Mouse (Mus musculus): Measurements from ENCODE around the gene Cfap43. TPM values are rescaled to one million over a fixed set of nuclear protein-coding genes. Genes with fewer than 3 reads are reported as not detected.

The Cfap43 gene
- total RNA-seq, 2 experiments from 2014 or later = 0.30 to 0.66 TPM

DNA sequence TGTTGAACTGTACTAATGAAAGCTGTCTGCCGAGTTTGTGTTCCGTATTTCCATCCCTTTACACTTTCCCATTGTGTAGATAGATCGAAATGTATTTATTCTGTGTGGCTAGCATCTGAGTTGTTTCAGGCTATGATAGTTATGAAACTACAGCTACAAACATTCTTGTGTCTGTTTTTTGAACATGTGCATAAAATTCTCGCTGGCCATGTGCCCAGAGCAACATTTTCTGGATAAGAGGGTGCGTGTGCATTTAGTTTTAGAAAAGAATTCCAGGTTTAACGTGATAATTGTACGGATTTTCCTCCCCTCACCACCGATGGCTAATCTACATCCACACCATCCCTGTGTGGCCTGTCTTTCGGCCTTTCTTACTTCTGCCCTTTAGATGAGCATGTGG, 205.6 kb downstream of the Cfap43 start:
- TF ChIP-seq CTCF (IDR thresholded peaks at IDR 0.05) = no peak
- intact Hi-C loops (cut with DNase I) = no loop called here
- DNase-seq (ENCODE audit: extremely low spot score in 1 of 2, low spot score in 2 of 2) = no peak
- H3K27ac ChIP-seq = no peak overlapping the region
- H3K4me3 ChIP-seq = no peak overlapping the region

DNA sequence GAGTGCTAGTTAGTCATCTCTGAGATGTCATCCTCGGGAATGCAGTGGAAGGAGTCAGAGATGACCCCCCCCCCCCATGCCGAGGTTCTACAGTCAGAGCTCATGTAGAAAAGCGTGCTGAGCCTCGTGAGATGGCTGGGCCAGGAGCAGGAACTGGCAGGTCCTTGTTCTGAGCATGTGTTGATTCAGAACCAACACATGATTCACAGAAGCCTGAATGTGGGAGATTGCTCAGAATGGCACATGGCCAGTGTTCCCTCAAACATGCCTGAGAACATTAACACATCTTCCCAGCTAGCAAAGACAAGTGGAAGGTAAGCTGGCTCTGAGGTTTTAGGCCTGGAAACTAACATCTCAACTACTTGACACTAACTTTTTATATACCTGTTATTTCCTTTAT, 208.7 kb downstream of the Cfap43 start:
- Histone ChIP-seq H3K4me3 (no peak overlapping the region), H3K27ac (no peak overlapping the region)
- intact Hi-C loops (cut with DNase I) = no loop called here
- no peak for DNase-seq (ENCODE audit: extremely low spot score in 1 of 2, low spot score in 2 of 2)
- no peak for TF ChIP-seq CTCF (IDR thresholded peaks at IDR 0.05)

GRCm38 (mm10) chr19:47705772-47706309, 213.2 kb downstream of the Cfap43 start:
- Histone ChIP-seq H3K27ac (no peak overlapping the region), H3K4me3 (no peak overlapping the region)
- no peak for TF ChIP-seq CTCF (IDR thresholded peaks at IDR 0.05)
- DNase-seq (ENCODE audit: extremely low spot score in 1 of 2, low spot score in 2 of 2) = no peak
- intact Hi-C loops (cut with DNase I) = no loop called here

- Histone ChIP-seq H3K4me3 (no peak overlapping the region), H3K27ac (no peak overlapping the region)
- intact Hi-C loops (cut with DNase I) = no loop called here
- TF ChIP-seq CTCF (IDR thresholded peaks at IDR 0.05) = no peak
- no peak for DNase-seq (ENCODE audit: extremely low spot score in 1 of 2, low spot score in 2 of 2)
Observed at GRCm38 (mm10) chr19:47705080-47705771, 213.9 kb downstream of the Cfap43 start.

DNA sequence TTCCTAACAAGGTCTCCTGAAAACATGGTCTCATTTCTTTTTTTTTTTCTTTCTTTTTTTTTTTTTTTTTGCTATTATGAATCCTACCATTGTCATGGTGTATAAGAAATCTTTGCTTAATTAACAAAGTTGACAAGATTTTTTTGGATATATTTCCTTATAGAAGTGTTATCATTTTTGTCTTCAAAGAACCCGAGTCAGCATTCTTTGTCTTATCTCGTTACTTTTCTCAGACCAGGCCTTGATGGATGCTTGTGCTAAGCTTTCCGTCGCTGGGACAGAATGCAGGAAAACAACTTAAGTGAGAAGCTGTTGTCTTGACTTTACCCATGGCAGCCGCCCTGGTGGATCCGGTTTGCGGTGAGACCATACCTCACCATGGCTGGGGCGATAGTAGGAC, 218.6 kb downstream of the Cfap43 start:
- intact Hi-C loops (cut with DNase I) = no loop called here
- Histone ChIP-seq H3K27ac (no peak overlapping the region), H3K4me3 (no peak overlapping the region)
- TF ChIP-seq CTCF (IDR thresholded peaks at IDR 0.05) = no peak
- no peak for DNase-seq (ENCODE audit: extremely low spot score in 1 of 2, low spot score in 2 of 2)

DNA sequence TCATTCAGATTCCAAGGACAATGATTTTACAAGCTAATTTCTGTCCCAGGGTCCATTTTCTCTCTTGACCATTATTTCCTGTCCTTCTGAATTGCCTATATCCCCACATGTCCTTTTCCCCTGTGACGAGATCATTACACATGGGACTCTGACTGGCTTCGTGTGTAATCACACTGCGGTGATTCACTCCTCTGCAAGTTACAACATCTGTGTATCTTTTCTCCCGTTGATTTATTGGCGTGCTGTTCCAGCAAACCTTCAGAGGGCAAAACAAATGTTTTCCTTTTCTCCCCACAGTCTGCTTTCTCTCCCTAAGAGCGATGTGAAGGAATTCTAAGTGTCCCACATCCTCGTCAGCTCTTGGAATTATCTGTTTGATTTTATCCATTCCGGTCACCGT, 219.3 kb downstream of the Cfap43 start:
- TF ChIP-seq CTCF (IDR thresholded peaks at IDR 0.05) = no peak
- Histone ChIP-seq H3K4me3 (no peak overlapping the region), H3K27ac (no peak overlapping the region)
- no peak for DNase-seq (ENCODE audit: extremely low spot score in 1 of 2, low spot score in 2 of 2)
- intact Hi-C loops (cut with DNase I) = no loop called here

GRCm38 (mm10) chr19:47698266-47698665, 220.8 kb downstream of the Cfap43 start:
- intact Hi-C loops (cut with DNase I) = no loop called here
- Histone ChIP-seq H3K27ac (no peak overlapping the region), H3K4me3 (no peak overlapping the region)
- no peak for TF ChIP-seq CTCF (IDR thresholded peaks at IDR 0.05)
- DNase-seq (ENCODE audit: extremely low spot score in 1 of 2, low spot score in 2 of 2) = no peak

- Histone ChIP-seq H3K27ac (no peak overlapping the region), H3K4me3 (no peak overlapping the region)
- DNase-seq (ENCODE audit: extremely low spot score in 1 of 2, low spot score in 2 of 2) = no peak
- intact Hi-C loops (cut with DNase I) = no loop called here
- TF ChIP-seq CTCF (IDR thresholded peaks at IDR 0.05) = no peak
Observed at GRCm38 (mm10) chr19:47697067-47697466, 222.0 kb downstream of the Cfap43 start.

- TF ChIP-seq CTCF (IDR thresholded peaks at IDR 0.05) = no peak
- DNase-seq (ENCODE audit: extremely low spot score in 1 of 2, low spot score in 2 of 2) = no peak
- intact Hi-C loops (cut with DNase I) = no loop called here
- H3K4me3 ChIP-seq = no peak overlapping the region
- H3K27ac ChIP-seq = no peak overlapping the region
Observed at GRCm38 (mm10) chr19:47696411-47696810, 222.7 kb downstream of the Cfap43 start.

- DNase-seq (ENCODE audit: extremely low spot score in 1 of 2, low spot score in 2 of 2) = no peak
- Histone ChIP-seq H3K4me3 (no peak overlapping the region), H3K27ac (no peak overlapping the region)
- TF ChIP-seq CTCF (IDR thresholded peaks at IDR 0.05) = no peak
- intact Hi-C loops (cut with DNase I) = no loop called here
Observed at GRCm38 (mm10) chr19:47695725-47696124, 223.4 kb downstream of the Cfap43 start.

DNA sequence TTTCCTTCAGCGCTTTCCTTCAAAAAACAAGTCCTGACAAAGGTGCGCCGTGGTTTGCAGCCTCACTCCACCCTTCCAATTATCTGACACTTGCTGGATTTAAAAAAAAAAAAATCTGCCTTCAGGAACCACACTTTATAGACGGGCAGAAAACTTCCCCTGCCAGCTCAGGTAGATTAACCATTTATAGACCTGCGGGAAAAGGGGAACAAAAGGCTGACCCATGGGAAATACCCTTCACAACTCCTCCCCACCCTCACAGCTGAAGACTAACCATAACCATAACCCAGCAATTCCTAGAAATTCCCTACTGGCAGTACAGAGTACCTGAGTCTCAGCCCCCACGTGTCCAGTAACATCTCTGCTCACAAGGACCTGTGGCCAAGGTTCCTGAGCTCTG, 227.1 kb downstream of the Cfap43 start, which contains the start of gene Col17a1:
TSS of gene Col17a1 (minus strand) at position 101 of the 400 bp plus-strand sequence.
- DNase-seq (ENCODE audit: extremely low spot score in 1 of 2, low spot score in 2 of 2) = no peak
- intact Hi-C loops (cut with DNase I) = no loop called here
- Histone ChIP-seq H3K27ac (no peak within 1 kb of the TSS), H3K4me3 (no peak within 1 kb of the TSS)
- no peak for TF ChIP-seq CTCF (IDR thresholded peaks at IDR 0.05)

GRCm38 (mm10) chr19:47689592-47689991, 229.5 kb downstream of the Cfap43 start:
- Histone ChIP-seq H3K27ac (no peak overlapping the region), H3K4me3 (no peak overlapping the region)
- intact Hi-C loops (cut with DNase I) = no loop called here
- no peak for DNase-seq (ENCODE audit: extremely low spot score in 1 of 2, low spot score in 2 of 2)
- no peak for TF ChIP-seq CTCF (IDR thresholded peaks at IDR 0.05)

Small RNA genes lying within 50 kb of the gene (microRNA-seq; reads per million reads assigned to microRNA genes)
- 0 reads per million in 2 experiments for gene Gm22240
- gene Mir8090 = 0 reads per million in 2 experiments

Other genes with a start within 250 kb of the Cfap43 start
- gene Col17a1, start 227.2 kb downstream of the Cfap43 start, total RNA-seq (2021) = under 1 TPM; 0.20 to 0.35 TPM
- 10 to 100 TPM; 87.4 to 88.6 TPM for gene Sfr1, start 187.6 kb downstream of the Cfap43 start, total RNA-seq (2021)
- gene Gsto1, start 64.3 kb downstream of the Cfap43 start, total RNA-seq (2021) = 10 to 100 TPM; 44.1 to 45.2 TPM
- 1 to 10 TPM; 1.4 to 2.2 TPM for gene Gsto2, start 53.8 kb downstream of the Cfap43 start, total RNA-seq (2021)
- gene Itprip, start within 50 bp of the Cfap43 start, total RNA-seq (2021) = 1 to 10 TPM in 1 of 2 experiments, under 1 TPM in 1; 0.95 to 1.5 TPM
- gene Cfap58, start 18.4 kb upstream of the Cfap43 start, total RNA-seq (2021) = under 1 TPM; 0.27 to 0.30 TPM